Mouse (Mus musculus) liver, postnatal 0 days (tissue): ENCODE results near the gene Sdsl.

Experiments
- CTCF ChIP-seq: sonication (generic); IDR thresholded peaks from 2 replicates; pipeline ENCODE4 v1.5.1; 2016; ENCODE audit warnings: antibody characterized with exemption, low read depth
- EP300 ChIP-seq: IDR thresholded peaks from 2 replicates; pipeline ENCODE4 v1.6.1; 2016; ENCODE audit warnings: antibody characterized with exemption, low read depth, mild to moderate bottlenecking

DNA sequence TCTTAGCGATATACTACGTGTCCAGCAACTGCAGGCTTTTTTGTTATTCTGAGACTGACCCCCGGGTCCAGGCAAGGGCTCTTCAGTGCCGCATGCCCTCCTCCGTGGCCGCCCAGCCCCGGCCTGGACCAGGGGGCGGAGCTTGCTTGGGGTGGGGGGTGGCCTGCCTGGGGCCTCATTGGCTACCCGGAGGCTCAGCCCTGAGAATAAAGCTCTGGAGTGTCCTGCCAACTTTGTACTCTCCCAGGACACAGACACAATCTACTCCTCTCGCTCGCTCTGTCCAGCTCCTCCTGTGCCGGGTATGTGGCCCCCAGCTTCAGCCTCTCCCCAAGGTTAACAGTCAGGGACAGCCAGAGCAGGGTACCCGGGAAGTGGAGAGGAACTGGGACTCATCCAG lies 3.7 kb upstream of the Sdsl start, which contains the start of gene Sds:
- TF ChIP-seq CTCF: no peak
- TF ChIP-seq EP300: no peak
